Mouse (Mus musculus) midbrain, embryonic 12.5 days (tissue): Measurements from ENCODE around the gene Olfr691. TPM values are rescaled to one million over a fixed set of nuclear protein-coding genes. Genes with fewer than 3 reads are reported as not detected.
A peak's percentile ranks its signal among the peaks of the same experiment; 100 is the strongest.
"Not testable (repeated sequence)": the region's sequence is repeated elsewhere in the genome, so short reads cannot be mapped to it uniquely, and the experiment has no call there.

ENCODE experiments used
- ATAC-seq: fragments of 200-750 bp; cut with Nextera tagmentation; 2 replicates; pipeline ENCODE4 v1.8.0; 2017; ENCODE audit warnings: low read depth, moderate TSS enrichment, moderate library complexity; ENCODE audit not compliant: low FRiP score
- H3K27ac ChIP-seq: fragments of 300-500 bp; sonication (generic); replicated peaks from 2 replicates; pipeline ENCODE4 v1.5.1; 2016; ENCODE audit warnings: mild to moderate bottlenecking
- H3K27me3 ChIP-seq: fragments of 300-500 bp; sonication (generic); 2 replicates; pipeline ENCODE4 v1.6.1; 2016; ENCODE audit warnings: mild to moderate bottlenecking
- H3K36me3 ChIP-seq: fragments of 300-500 bp; sonication (generic); 2 replicates; pipeline ENCODE4 v1.6.1; 2016
- H3K4me1 ChIP-seq: fragments of 300-500 bp; sonication (generic); 2 replicates; pipeline ENCODE4 v1.6.1; 2016
- H3K4me2 ChIP-seq: fragments of 300-500 bp; sonication (generic); replicated peaks from 2 replicates; pipeline ENCODE4 v1.6.1; 2016; ENCODE audit warnings: mild to moderate bottlenecking, moderate library complexity
- H3K4me3 ChIP-seq: fragments of 300-500 bp; sonication (generic); 2 replicates; pipeline ENCODE4 v1.5.1; 2016; ENCODE audit warnings: mild to moderate bottlenecking
- H3K9ac ChIP-seq: fragments of 300-500 bp; sonication (generic); replicated peaks from 2 replicates; pipeline ENCODE4 v1.6.1; 2016; ENCODE audit warnings: mild to moderate bottlenecking, moderate library complexity
- H3K9me3 ChIP-seq: fragments of 300-500 bp; sonication (generic); 2 replicates; pipeline ENCODE4 v1.6.1; 2016; ENCODE audit warnings: mild to moderate bottlenecking
- WGBS: fragments of 180-500 bp; shearing (Covaris S2); methylation state at CpG from one replicate; pipeline ENCODE4 v1.1.7; 2016; 5-methylcytosine and 5-hydroxymethylcytosine counted together
- polyA plus RNA-seq: library from polyadenylated mRNA; unstranded; fragments of >200 nt; fragmentation: Nextera tagmentation; extraction: Ambion mirVana; gene quantifications from 2 replicates; pipeline ENCODE4 v1.2.1, GENCODE M21; 2016

The Olfr691 gene
- polyA plus RNA-seq, 1 experiment from 2014 or later = not detected

DNA sequence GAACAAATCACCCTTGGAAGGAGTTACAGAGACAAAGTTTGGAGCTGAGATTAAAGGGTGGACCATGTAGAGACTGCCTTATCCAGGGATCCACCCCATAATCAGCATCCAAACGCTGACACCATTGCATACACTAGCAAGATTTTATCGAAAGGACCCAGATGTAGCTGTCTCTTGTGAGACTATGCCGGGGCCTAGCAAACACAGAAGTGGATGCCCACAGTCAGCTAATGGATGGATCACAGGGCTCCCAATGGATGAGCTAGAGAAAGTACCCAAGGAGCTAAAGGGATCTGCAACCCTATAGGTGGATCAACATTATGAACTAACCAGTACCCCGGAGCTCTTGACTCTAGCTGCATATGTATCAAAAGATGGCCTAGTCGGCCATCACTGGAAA is 14.0 kb upstream of the Olfr691 start:
- not testable (repeated sequence) for H3K4me3 ChIP-seq, H3K4me1 ChIP-seq, H3K4me2 ChIP-seq, H3K9ac ChIP-seq, H3K27ac ChIP-seq, H3K36me3 ChIP-seq, H3K9me3 ChIP-seq, H3K27me3 ChIP-seq
- ATAC-seq = peak; percentile 62
- no CpG with 5 or more reads among the region's 5 CpGs for WGBS

DNA sequence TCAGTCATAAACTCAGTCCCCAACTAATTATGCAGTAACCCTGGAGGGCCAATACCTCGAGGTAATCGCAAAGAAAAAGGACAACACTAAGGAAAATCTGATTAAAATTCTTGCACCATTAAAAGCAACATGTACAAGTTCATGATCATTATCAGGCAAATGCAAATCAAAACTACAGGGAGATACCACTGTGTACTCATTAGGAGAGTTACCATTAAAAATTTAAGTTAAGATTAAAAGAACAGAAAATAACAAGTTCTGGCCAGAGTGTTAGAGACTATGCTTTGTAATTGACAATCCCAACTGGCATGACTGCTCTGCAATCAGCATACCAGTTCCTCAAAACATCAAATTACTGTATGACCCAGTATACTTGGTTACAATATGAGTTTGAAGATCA is 682 bp upstream of the Olfr691 start:
- ATAC-seq = no peak

DNA sequence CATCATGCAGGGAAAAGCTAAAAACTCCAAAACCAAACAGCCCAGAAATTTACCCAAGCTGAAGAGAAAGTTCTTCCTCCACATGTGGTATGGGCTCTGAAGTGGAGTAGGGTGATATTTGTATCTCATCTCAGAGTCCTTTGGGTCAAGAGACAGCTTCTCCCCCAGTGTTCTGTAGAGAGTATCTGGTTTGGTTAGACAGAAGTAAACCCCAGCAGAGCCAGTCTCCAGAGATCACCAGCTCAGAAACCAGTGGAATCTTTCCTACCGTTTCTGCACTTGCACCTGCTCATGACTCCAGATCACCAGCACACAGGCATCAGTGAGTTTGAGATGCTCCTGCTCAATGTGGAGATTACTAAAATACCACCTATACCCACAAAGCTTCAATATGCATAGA is 8.1 kb downstream of the Olfr691 start, which contains the start of gene Olfr690:
Gene Olfr690, minus strand, starts transcription at position 101 of the 400 bp plus-strand sequence.
- H3K27ac ChIP-seq = no peak within 1 kb of the TSS
- H3K4me3 ChIP-seq = no peak within 1 kb of the TSS
- ATAC-seq = no peak
- no peaks in the 10 kb centered on the region for H3K9me3 ChIP-seq
- 79% methylated on average over 1 of the region's 1 CpGs for WGBS
- no peaks in the 10 kb centered on the region for H3K4me1 ChIP-seq
- H3K36me3 ChIP-seq = no peaks in the 10 kb centered on the region
- no peak within 1 kb of the TSS for H3K4me2 ChIP-seq
- H3K27me3 ChIP-seq = no peaks in the 10 kb centered on the region
- no peak within 1 kb of the TSS for H3K9ac ChIP-seq

More for the DNA sequence above, 682 bp upstream of the Olfr691 start:
- Histone ChIP-seq H3K9ac (no peak overlapping the region), H3K4me1 (no peaks in the 10 kb centered on the region), H3K27ac (no peak overlapping the region), H3K36me3 (no peaks in the 10 kb centered on the region), H3K4me3 (no peak overlapping the region), H3K27me3 (no peaks in the 10 kb centered on the region), H3K9me3 (no peaks in the 10 kb centered on the region), H3K4me2 (no peak overlapping the region)
- WGBS = 79% methylated on average over 2 of the region's 2 CpGs

GRCm38 (mm10) chr7:105325302-105325701 is 16.8 kb downstream of the Olfr691 start:
- no peak for ATAC-seq
- H3K27ac ChIP-seq = no peak overlapping the region
- 81% methylated on average over 2 of the region's 2 CpGs for WGBS
- no peaks in the 10 kb centered on the region for H3K27me3 ChIP-seq
- no peak overlapping the region for H3K4me3 ChIP-seq
- H3K36me3 ChIP-seq = no peaks in the 10 kb centered on the region
- H3K4me1 ChIP-seq = no peaks in the 10 kb centered on the region
- H3K9me3 ChIP-seq = no peaks in the 10 kb centered on the region
- H3K9ac ChIP-seq = no peak overlapping the region
- H3K4me2 ChIP-seq = no peak overlapping the region

DNA sequence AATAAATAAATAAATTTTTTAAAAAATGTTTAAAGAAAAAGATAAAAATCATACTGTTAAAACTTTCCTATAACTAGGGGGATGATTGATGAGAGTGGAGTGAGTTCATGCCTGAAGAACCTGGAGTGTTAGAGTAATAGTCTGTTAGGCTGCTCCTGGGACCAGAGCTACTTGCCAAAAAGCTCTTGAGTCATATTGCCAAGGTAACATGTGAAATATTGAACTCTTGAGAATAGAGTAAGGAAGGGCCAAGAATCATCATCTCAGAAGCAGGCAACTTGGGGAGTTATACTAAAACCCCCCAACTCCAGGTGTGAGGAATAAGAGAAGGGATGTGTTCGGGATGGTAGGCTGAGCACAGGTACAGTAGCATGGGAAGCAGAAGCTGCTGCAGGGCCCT is 31.2 kb downstream of the Olfr691 start, which contains the start of gene Olfr689:
Gene Olfr689, plus strand, starts transcription at position 301 of the 400 bp plus-strand sequence.
- no peak within 1 kb of the TSS for H3K4me2 ChIP-seq
- no peaks in the 10 kb centered on the region for H3K4me1 ChIP-seq
- no peaks in the 10 kb centered on the region for H3K27me3 ChIP-seq
- H3K9ac ChIP-seq = no peak within 1 kb of the TSS
- ATAC-seq = no peak
- no peak within 1 kb of the TSS for H3K4me3 ChIP-seq
- no peak within 1 kb of the TSS for H3K27ac ChIP-seq
- H3K9me3 ChIP-seq = no peaks in the 10 kb centered on the region
- no peaks in the 10 kb centered on the region for H3K36me3 ChIP-seq
- 86% methylated on average over 1 of the region's 1 CpGs for WGBS

GRCm38 (mm10) chr7:105290051-105290450 is 52.0 kb downstream of the Olfr691 start:
- H3K9ac ChIP-seq = no peak overlapping the region

GRCm38 (mm10) chr7:105287795-105288194 is 54.3 kb downstream of the Olfr691 start, which contains the start of gene Olfr688:
TSS of gene Olfr688 (plus strand) at chr7:105288095.
- no peak for ATAC-seq
- no peaks in the 10 kb centered on the region for H3K27me3 ChIP-seq
- no peak within 1 kb of the TSS for H3K27ac ChIP-seq
- no peaks in the 10 kb centered on the region for H3K4me1 ChIP-seq
- no peak within 1 kb of the TSS for H3K9ac ChIP-seq
- H3K4me2 ChIP-seq = no peak within 1 kb of the TSS
- H3K9me3 ChIP-seq = no peaks in the 10 kb centered on the region
- no peaks in the 10 kb centered on the region for H3K36me3 ChIP-seq
- H3K4me3 ChIP-seq = no peak within 1 kb of the TSS
- 84% methylated on average over 6 of the region's 6 CpGs for WGBS

More at GRCm38 (mm10) chr7:105290051-105290450, 52.0 kb downstream of the Olfr691 start:
- Histone ChIP-seq H3K4me1 (no peaks in the 10 kb centered on the region), H3K36me3 (no peaks in the 10 kb centered on the region), H3K9me3 (no peaks in the 10 kb centered on the region), H3K27ac (no peak overlapping the region), H3K4me3 (no peak overlapping the region), H3K4me2 (no peak overlapping the region), H3K27me3 (no peaks in the 10 kb centered on the region)
- no peak for ATAC-seq

Other genes starting within 250 kb of the Olfr691 start
- not detected in 2 replicates for gene Olfr680-ps1, start 249.5 kb downstream of the Olfr691 start, polyA plus RNA-seq
- not detected in 2 replicates for gene Olfr681, start 225.4 kb downstream of the Olfr691 start, polyA plus RNA-seq
- gene Olfr683, start 195.3 kb downstream of the Olfr691 start, polyA plus RNA-seq = not detected in 2 replicates
- gene Olfr684, start 178.6 kb downstream of the Olfr691 start, polyA plus RNA-seq = not detected in 2 replicates
- not detected in 2 replicates for gene Olfr685, start 156.3 kb downstream of the Olfr691 start, polyA plus RNA-seq
- gene Olfr686, start 134.8 kb downstream of the Olfr691 start, polyA plus RNA-seq = not detected in 2 replicates
- not detected in 2 replicates for gene Olfr688, start 54.2 kb downstream of the Olfr691 start, polyA plus RNA-seq
- not detected in 2 replicates for gene Olfr689, start 31.1 kb downstream of the Olfr691 start, polyA plus RNA-seq
- gene Olfr690, start 8.2 kb downstream of the Olfr691 start, polyA plus RNA-seq = not detected in 2 replicates
- gene Olfr692, start 26.0 kb upstream of the Olfr691 start, polyA plus RNA-seq = not detected in 2 replicates
- not detected in 2 replicates for gene Gm5901, start 32.8 kb upstream of the Olfr691 start, polyA plus RNA-seq
- gene Fam160a2, start 57.8 kb upstream of the Olfr691 start, polyA plus RNA-seq = 41.8 and 46.2 TPM in 2 replicates
- gene Cnga4, start 62.3 kb upstream of the Olfr691 start, polyA plus RNA-seq = 0.17 TPM in 1 of 2 replicates, not detected in the other
- 0.17 and 0.29 TPM in 2 replicates for gene Cckbr, start 83.5 kb upstream of the Olfr691 start, polyA plus RNA-seq
- gene Cavin3, start 140.0 kb upstream of the Olfr691 start, polyA plus RNA-seq = 28.0 and 36.3 TPM in 2 replicates
- 48.5 and 51.1 TPM in 2 replicates for gene Smpd1, start 212.1 kb upstream of the Olfr691 start, polyA plus RNA-seq
- 166 TPM in 2 replicates for gene Apbb1, start 239.4 kb upstream of the Olfr691 start, polyA plus RNA-seq